Mouse (Mus musculus) ES-Bruce4 (cell line): ENCODE results near the gene Prtg.

Experiments used
- EP300 ChIP-seq: IDR thresholded peaks from 2 replicates; pipeline ENCODE4 v1.6.1; 2011; ENCODE audit warnings: low read depth, low read length; ENCODE audit not compliant: insufficient read depth
- POLR2A ChIP-seq: IDR thresholded peaks from one replicate; pipeline ENCODE4 v1.8.1; 2011; ENCODE audit warnings: low read length; ENCODE audit not compliant: insufficient read depth

GRCm38 (mm10) chr9:72911381-72911780, 104.7 kb downstream of the Prtg start:
- TF ChIP-seq POLR2A (no peak), EP300 (no peak)
